25 mouse cellular contexts compared by ENCODE assay signal in genomic region chr7:103397758-103398157, GRCm38 (mm10). TPM values are rescaled to one million over a fixed set of nuclear protein-coding genes. Genes with fewer than 3 reads are reported as not detected.
"Had no signal": no experiment of that assay in that cellular context is flagged by ENCODE, and none has a peak within 500 bp of the region (broad histone marks: within the 10 kb centered on the region; RNA-seq: fewer than 3 reads in every experiment).

No protein-coding gene starts in this region.

- H3K36me3 ChIP-seq: neural tube, embryonic 12.5 days; neural tube, embryonic 13.5 days; neural tube, embryonic 15.5 days; stomach, embryonic 15.5 days had no signal

- H3K9me3 ChIP-seq: neural tube, embryonic 12.5 days; neural tube, embryonic 13.5 days; neural tube, embryonic 15.5 days; stomach, embryonic 15.5 days had no signal

- H3K9ac ChIP-seq: neural tube, embryonic 12.5 days; neural tube, embryonic 13.5 days; neural tube, embryonic 15.5 days; stomach, embryonic 15.5 days had no signal

- DNase-seq: retina, postnatal 1 day; right cerebral cortex, adult 18-20 months; right cerebral cortex, postnatal 14 days; right cerebral cortex, postnatal 25 days; right cerebral cortex, postnatal 4 days; spleen, adult 18-20 months; thymus, adult 18-20 months; thymus, postnatal 14 days; thymus, postnatal 25 days; thymus, postnatal 36 days; thymus, postnatal 4 days had no signal

- H3K4me3 ChIP-seq: neural tube, embryonic 12.5 days; neural tube, embryonic 13.5 days; neural tube, embryonic 15.5 days; stomach, embryonic 15.5 days had no signal

- H3K4me1 ChIP-seq: neural tube, embryonic 12.5 days; neural tube, embryonic 13.5 days; neural tube, embryonic 15.5 days; stomach, embryonic 15.5 days had no signal

- H3K27me3 ChIP-seq: neural tube, embryonic 12.5 days; neural tube, embryonic 13.5 days; neural tube, embryonic 15.5 days; stomach, embryonic 15.5 days had no signal

- H3K27ac ChIP-seq: neural tube, embryonic 12.5 days; neural tube, embryonic 13.5 days; neural tube, embryonic 15.5 days; stomach, embryonic 15.5 days; stomach, postnatal 0 days had no signal

- H3K4me2 ChIP-seq: neural tube, embryonic 12.5 days; neural tube, embryonic 13.5 days; neural tube, embryonic 15.5 days; stomach, embryonic 15.5 days had no signal

RNA-seq across cellular contexts. Expression of gene Olfr603, which starts 11.8 kb away (rescaled TPM):
- total RNA-seq: neutrophil, adult 5-6 weeks had no signal
- polyA plus RNA-seq: neural tube, embryonic 12.5 days; neural tube, embryonic 13.5 days; neural tube, embryonic 14.5 days; neural tube, embryonic 15.5 days; small intestine, adult 2 months; spleen, adult 2 months; stomach, embryonic 14.5 days; stomach, embryonic 15.5 days; stomach, embryonic 16.5 days; stomach, postnatal 0 days; thymus, postnatal 0 days; urinary bladder, adult 2 months had no signal

RNA-seq across cellular contexts. Expression of gene Usp17lc, which starts 17.1 kb away (rescaled TPM):
- total RNA-seq: neutrophil, adult 5-6 weeks had no signal
- polyA plus RNA-seq: neural tube, embryonic 12.5 days; neural tube, embryonic 13.5 days; neural tube, embryonic 14.5 days; neural tube, embryonic 15.5 days; small intestine, adult 2 months; spleen, adult 2 months; stomach, embryonic 14.5 days; stomach, embryonic 15.5 days; stomach, embryonic 16.5 days; stomach, postnatal 0 days; testis, adult 2 months; thymus, postnatal 0 days; urinary bladder, adult 2 months had no signal

RNA-seq across cellular contexts. Expression of gene Olfr601, which starts 35.3 kb away (rescaled TPM):
- total RNA-seq: neutrophil, adult 5-6 weeks had no signal
- polyA plus RNA-seq: neural tube, embryonic 12.5 days; neural tube, embryonic 13.5 days; neural tube, embryonic 14.5 days; neural tube, embryonic 15.5 days; small intestine, adult 2 months; spleen, adult 2 months; stomach, embryonic 14.5 days; stomach, embryonic 15.5 days; stomach, embryonic 16.5 days; stomach, postnatal 0 days; testis, adult 2 months; thymus, postnatal 0 days; urinary bladder, adult 2 months had no signal

RNA-seq across cellular contexts. Expression of gene Olfr605, which starts 47.5 kb away (rescaled TPM):
- total RNA-seq: neutrophil, adult 5-6 weeks had no signal
- polyA plus RNA-seq: neural tube, embryonic 12.5 days; neural tube, embryonic 13.5 days; neural tube, embryonic 14.5 days; neural tube, embryonic 15.5 days; small intestine, adult 2 months; spleen, adult 2 months; stomach, embryonic 14.5 days; stomach, embryonic 15.5 days; stomach, embryonic 16.5 days; stomach, postnatal 0 days; testis, adult 2 months; thymus, postnatal 0 days; urinary bladder, adult 2 months had no signal

RNA-seq across cellular contexts. Expression of gene Olfr600, which starts 48.3 kb away (rescaled TPM):
- polyA plus RNA-seq: neural tube, embryonic 12.5 days; neural tube, embryonic 13.5 days; neural tube, embryonic 14.5 days; neural tube, embryonic 15.5 days; small intestine, adult 2 months; spleen, adult 2 months; stomach, embryonic 14.5 days; stomach, embryonic 15.5 days; stomach, embryonic 16.5 days; stomach, postnatal 0 days; testis, adult 2 months; thymus, postnatal 0 days; urinary bladder, adult 2 months had no signal
